Mouse (Mus musculus) forebrain, embryonic 14.5 days (tissue): Measurements from ENCODE around the gene Myo3b. TPM values are rescaled to one million over a fixed set of nuclear protein-coding genes. Genes with fewer than 3 reads are reported as not detected.

Experiments
- polyA plus RNA-seq: library from polyadenylated mRNA; unstranded; fragments of >200 nt; fragmentation: Nextera tagmentation; extraction: Ambion mirVana; gene quantifications from 2 replicates; pipeline ENCODE4 v1.2.1, GENCODE M21; 2014

Myo3b gene
- polyA plus RNA-seq, 1 experiment from 2014 or later, result 0.09 TPM

Other genes with a start within 250 kb of the Myo3b start
- gene Ccdc173, start 249.6 kb upstream of the Myo3b start, polyA plus RNA-seq, result 1.7 and 2.3 TPM in 2 replicates
- gene Phospho2, start 249.5 kb upstream of the Myo3b start, polyA plus RNA-seq, result 43.1 and 45.4 TPM in 2 replicates
- 36.7 and 54.1 TPM in 2 replicates for gene Klhl23, start 217.2 kb upstream of the Myo3b start, polyA plus RNA-seq
- gene Ssb, start 177.6 kb upstream of the Myo3b start, polyA plus RNA-seq, result 298 and 301 TPM in 2 replicates
- gene Mettl5, start 153.5 kb upstream of the Myo3b start, polyA plus RNA-seq, result 31.1 and 34.2 TPM in 2 replicates
- 12.3 and 13.4 TPM in 2 replicates for gene Ubr3, start 141.9 kb upstream of the Myo3b start, polyA plus RNA-seq